Mouse (Mus musculus) liver, embryonic 13.5 days (tissue): ENCODE data around the gene 1600014C23Rik. TPM values are rescaled to one million over a fixed set of nuclear protein-coding genes. Genes with fewer than 3 reads are reported as not detected.

ENCODE experiments used
- ATAC-seq: fragments of 200-750 bp; cut with Nextera tagmentation; 2 replicates; pipeline ENCODE4 v1.8.0; 2017; ENCODE audit warnings: low read depth, mild to moderate bottlenecking, moderate number of reproducible peaks, moderate library complexity
- DNase-seq: peaks from one replicate; pipeline ENCODE4 v3.0.0; 2022
- H3K27ac ChIP-seq: fragments of 300-500 bp; sonication (generic); 2 replicates; pipeline ENCODE4 v1.5.1; 2015; ENCODE audit warnings: moderate library complexity, mild to moderate bottlenecking, inconsistent platforms
- H3K27me3 ChIP-seq: fragments of 300-500 bp; sonication (generic); 2 replicates; pipeline ENCODE4 v1.6.1; 2015; ENCODE audit warnings: mild to moderate bottlenecking, inconsistent platforms
- H3K36me3 ChIP-seq: fragments of 300-500 bp; sonication (generic); 2 replicates; pipeline ENCODE4 v1.6.1; 2015; ENCODE audit warnings: mild to moderate bottlenecking, inconsistent platforms
- H3K4me1 ChIP-seq: fragments of 300-500 bp; sonication (generic); replicated peaks from 2 replicates; pipeline ENCODE4 v1.6.1; 2015; ENCODE audit warnings: inconsistent platforms
- H3K4me2 ChIP-seq: fragments of 300-500 bp; sonication (generic); 2 replicates; pipeline ENCODE4 v1.6.1; 2015; ENCODE audit warnings: inconsistent platforms, mild to moderate bottlenecking, moderate library complexity
- H3K4me3 ChIP-seq: fragments of 300-500 bp; sonication (generic); replicated peaks from 2 replicates; pipeline ENCODE4 v1.5.1; 2015; ENCODE audit warnings: mild to moderate bottlenecking, inconsistent platforms
- H3K9ac ChIP-seq: fragments of 300-500 bp; sonication (generic); 2 replicates; pipeline ENCODE4 v1.6.1; 2015; ENCODE audit warnings: mild to moderate bottlenecking, inconsistent platforms
- H3K9me3 ChIP-seq: fragments of 300-500 bp; sonication (generic); replicated peaks from 2 replicates; pipeline ENCODE4 v1.6.1; 2016; ENCODE audit warnings: inconsistent platforms
- WGBS: fragments of 180-500 bp; shearing (Covaris S2); methylation state at CpG from one replicate; pipeline ENCODE4 v1.1.7; 2015; ENCODE audit not compliant: insufficient replicate concordance; 5-methylcytosine and 5-hydroxymethylcytosine counted together
- polyA plus RNA-seq: library from polyadenylated mRNA; unstranded; fragments of >200 nt; fragmentation: Nextera tagmentation; extraction: Ambion mirVana; gene quantifications from 2 replicates; pipeline ENCODE4 v1.2.1, GENCODE M21; 2015

1600014C23Rik gene
- polyA plus RNA-seq, 1 experiment from 2014 or later, result not detected

- ATAC-seq (no peak), DNase-seq (no peak)
- no peaks in the 10 kb centered on the region for H3K36me3 ChIP-seq
- H3K9me3 ChIP-seq, result no peaks in the 10 kb centered on the region
- no peak overlapping the region for H3K9ac ChIP-seq
- H3K27me3 ChIP-seq, result no peaks in the 10 kb centered on the region
- 84% methylated on average over 10 of the region's 10 CpGs for WGBS
- peak overlapping the region; percentile 75 for H3K4me2 ChIP-seq
- H3K4me3 ChIP-seq, result no peak overlapping the region
- no peak overlapping the region for H3K27ac ChIP-seq
- H3K4me1 ChIP-seq, result peaks cover 41% of the 10 kb centered on the region
These were observed 9.1 kb downstream of the 1600014C23Rik start for GRCm38 (mm10) chr17:45724574-45724921.

- DNase-seq (peak; percentile 69), ATAC-seq (no peak)
- Histone ChIP-seq H3K9ac (peak overlapping the region; percentile 69), H3K27me3 (no peaks in the 10 kb centered on the region), H3K4me2 (peak overlapping the region; percentile 75), H3K27ac (no peak overlapping the region), H3K4me1 (peaks cover 41% of the 10 kb centered on the region), H3K9me3 (no peaks in the 10 kb centered on the region), H3K36me3 (no peaks in the 10 kb centered on the region), H3K4me3 (peak overlapping the region; percentile 50)
- WGBS, result 6% methylated on average over 25 of the region's 25 CpGs
These were observed 9.7 kb downstream of the 1600014C23Rik start for GRCm38 (mm10) chr17:45723732-45724573.

- no peaks in the 10 kb centered on the region for H3K36me3 ChIP-seq
- DNase-seq, result peak; percentile 45
- peaks cover 1% of the 10 kb centered on the region for H3K4me1 ChIP-seq
- 7% methylated on average over 10 of the region's 10 CpGs for WGBS
- no peaks in the 10 kb centered on the region for H3K9me3 ChIP-seq
- H3K9ac ChIP-seq, result no peak overlapping the region
- no peak overlapping the region for H3K4me2 ChIP-seq
- no peak overlapping the region for H3K4me3 ChIP-seq
- no peak overlapping the region for H3K27ac ChIP-seq
- ATAC-seq, result no peak
- H3K27me3 ChIP-seq, result no peaks in the 10 kb centered on the region
These were observed 15.3 kb downstream of the 1600014C23Rik start for GRCm38 (mm10) chr17:45718323-45718722.

GRCm38 (mm10) chr17:45711525-45711924, 22.1 kb downstream of the 1600014C23Rik start:
- 26% methylated on average over 3 of the region's 3 CpGs for WGBS
- Histone ChIP-seq H3K4me1 (no peaks in the 10 kb centered on the region; the same call in 1 of the 2 replicates), H3K4me3 (no peak overlapping the region), H3K27me3 (no peaks in the 10 kb centered on the region), H3K4me2 (no peak overlapping the region), H3K36me3 (no peaks in the 10 kb centered on the region), H3K9me3 (no peaks in the 10 kb centered on the region), H3K9ac (no peak overlapping the region), H3K27ac (no peak overlapping the region)
- ATAC-seq, result no peak
- no peak for DNase-seq

GRCm38 (mm10) chr17:45710407-45710806, 23.2 kb downstream of the 1600014C23Rik start:
- Histone ChIP-seq H3K4me2 (no peak overlapping the region), H3K27ac (no peak overlapping the region), H3K9me3 (no peaks in the 10 kb centered on the region), H3K4me3 (no peak overlapping the region), H3K9ac (no peak overlapping the region), H3K27me3 (no peaks in the 10 kb centered on the region), H3K36me3 (no peaks in the 10 kb centered on the region), H3K4me1 (no peaks in the 10 kb centered on the region; the same call in 1 of the 2 replicates)
- ATAC-seq, result no peak
- no peak for DNase-seq
- WGBS, result 56% methylated on average over 8 of the region's 8 CpGs

GRCm38 (mm10) chr17:45709829-45710228, 23.8 kb downstream of the 1600014C23Rik start:
- Histone ChIP-seq H3K4me1 (peaks cover 3% of the 10 kb centered on the region; the same call in 1 of the 2 replicates), H3K4me2 (no peak overlapping the region), H3K9ac (no peak overlapping the region), H3K36me3 (no peaks in the 10 kb centered on the region), H3K9me3 (no peaks in the 10 kb centered on the region), H3K27ac (no peak overlapping the region), H3K27me3 (no peaks in the 10 kb centered on the region), H3K4me3 (no peak overlapping the region)
- no peak for DNase-seq
- 36% methylated on average over 3 of the region's 3 CpGs for WGBS
- ATAC-seq, result no peak

- Histone ChIP-seq H3K4me3 (no peak overlapping the region), H3K4me1 (peaks cover 7% of the 10 kb centered on the region), H3K27ac (no peak overlapping the region), H3K9ac (no peak overlapping the region), H3K9me3 (no peaks in the 10 kb centered on the region), H3K27me3 (no peaks in the 10 kb centered on the region), H3K4me2 (no peak overlapping the region), H3K36me3 (no peaks in the 10 kb centered on the region)
- ATAC-seq (no peak), DNase-seq (no peak)
- WGBS, result 75% methylated on average over 8 of the region's 8 CpGs
These were observed 25.5 kb downstream of the 1600014C23Rik start for GRCm38 (mm10) chr17:45708179-45708578.

- Histone ChIP-seq H3K27ac (no peak overlapping the region), H3K36me3 (no peaks in the 10 kb centered on the region), H3K4me2 (no peak overlapping the region), H3K4me1 (peaks cover 15% of the 10 kb centered on the region), H3K9me3 (no peaks in the 10 kb centered on the region), H3K27me3 (no peaks in the 10 kb centered on the region), H3K4me3 (no peak overlapping the region), H3K9ac (no peak overlapping the region)
- WGBS, result 19% methylated on average over 3 of the region's 3 CpGs
- DNase-seq, result no peak
- ATAC-seq, result no peak
These were observed 26.3 kb downstream of the 1600014C23Rik start for GRCm38 (mm10) chr17:45707376-45707775.

- Histone ChIP-seq H3K4me3 (no peak overlapping the region), H3K4me1 (peaks cover 20% of the 10 kb centered on the region), H3K4me2 (no peak overlapping the region), H3K27ac (no peak overlapping the region), H3K9ac (no peak overlapping the region), H3K9me3 (no peaks in the 10 kb centered on the region), H3K27me3 (no peaks in the 10 kb centered on the region), H3K36me3 (no peaks in the 10 kb centered on the region)
- ATAC-seq, result no peak
- DNase-seq, result no peak
- WGBS, result 41% methylated on average over 5 of the region's 5 CpGs
These were observed 26.8 kb downstream of the 1600014C23Rik start for GRCm38 (mm10) chr17:45706796-45707195.

- peaks cover 10% of the 10 kb centered on the region for H3K36me3 ChIP-seq
- H3K4me3 ChIP-seq, result no peak overlapping the region
- no peaks in the 10 kb centered on the region for H3K9me3 ChIP-seq
- H3K9ac ChIP-seq, result no peak overlapping the region
- ATAC-seq, result peak; percentile 48; the same call in 1 of the 2 replicates
- H3K4me2 ChIP-seq, result 0 out of 2 replicates have a peak overlapping the region, but pooled peaks have one; percentile 10
- no peak for DNase-seq
- no peak overlapping the region for H3K27ac ChIP-seq
- H3K27me3 ChIP-seq, result no peaks in the 10 kb centered on the region
- WGBS, result 16% methylated on average over 7 of the region's 7 CpGs
- H3K4me1 ChIP-seq, result peaks cover 34% of the 10 kb centered on the region
These were observed 30.5 kb downstream of the 1600014C23Rik start for GRCm38 (mm10) chr17:45703187-45703586.

GRCm38 (mm10) chr17:45702254-45702653, 31.4 kb downstream of the 1600014C23Rik start:
- Histone ChIP-seq H3K27ac (0 out of 2 replicates have a peak overlapping the region, but pooled peaks have one; percentile 36), H3K4me1 (peaks cover 34% of the 10 kb centered on the region), H3K9me3 (no peaks in the 10 kb centered on the region), H3K9ac (no peak overlapping the region), H3K36me3 (peaks cover 18% of the 10 kb centered on the region), H3K4me2 (no peak overlapping the region), H3K4me3 (no peak overlapping the region), H3K27me3 (no peaks in the 10 kb centered on the region)
- 38% methylated on average over 4 of the region's 4 CpGs for WGBS
- DNase-seq (no peak), ATAC-seq (peak; percentile 38; the same call in 1 of the 2 replicates)

GRCm38 (mm10) chr17:45701236-45701591, 32.4 kb downstream of the 1600014C23Rik start:
- no peaks in the 10 kb centered on the region for H3K27me3 ChIP-seq
- H3K36me3 ChIP-seq, result peaks cover 27% of the 10 kb centered on the region
- H3K4me3 ChIP-seq, result no peak overlapping the region
- H3K4me2 ChIP-seq, result no peak overlapping the region
- 73% methylated on average over 9 of the region's 9 CpGs for WGBS
- no peaks in the 10 kb centered on the region for H3K9me3 ChIP-seq
- H3K9ac ChIP-seq, result no peak overlapping the region
- H3K27ac ChIP-seq, result no peak overlapping the region
- DNase-seq (no peak), ATAC-seq (no peak)
- peaks cover 36% of the 10 kb centered on the region for H3K4me1 ChIP-seq
